Mouse (Mus musculus): ENCODE measurements around the gene Lax1. TPM values are rescaled to one million over a fixed set of nuclear protein-coding genes. Genes with fewer than 3 reads are reported as not detected.
A peak's percentile ranks its signal among the peaks of the same experiment; 100 is the strongest.
"Not testable (repeated sequence)": the region's sequence is repeated elsewhere in the genome, so short reads cannot be mapped to it uniquely, and the experiment has no call there.

The Lax1 gene
- polyA plus RNA-seq, 1 experiment from 2014 or later, result 29.4 TPM

- DNase-seq (ENCODE audit: low spot score), result no peak
Measured at GRCm38 (mm10) chr1:133691046-133691445, 1.1 kb upstream of the Lax1 start.

- DNase-seq (ENCODE audit: low spot score), result no peak
Measured at GRCm38 (mm10) chr1:133688301-133688700, 1.6 kb downstream of the Lax1 start.

- DNase-seq (ENCODE audit: low spot score), result no peak
Measured at GRCm38 (mm10) chr1:133685749-133686519, 4.0 kb downstream of the Lax1 start.

- DNase-seq (ENCODE audit: low spot score), result no peak
Measured at GRCm38 (mm10) chr1:133671801-133672200, 18.1 kb downstream of the Lax1 start.

- DNase-seq (ENCODE audit: low spot score), result no peak
Measured at GRCm38 (mm10) chr1:133671266-133671665, 18.6 kb downstream of the Lax1 start.

GRCm38 (mm10) chr1:133670776-133671175 is 19.1 kb downstream of the Lax1 start:
- no peak for DNase-seq (ENCODE audit: low spot score)

- no peak for DNase-seq (ENCODE audit: low spot score)
Measured at GRCm38 (mm10) chr1:133670190-133670589, 19.7 kb downstream of the Lax1 start.

- no peak for DNase-seq (ENCODE audit: low spot score)
Measured at GRCm38 (mm10) chr1:133668618-133669017, 21.3 kb downstream of the Lax1 start.

- no peak for DNase-seq (ENCODE audit: low spot score)
Measured at GRCm38 (mm10) chr1:133667721-133668120, 22.2 kb downstream of the Lax1 start.

- not testable (repeated sequence) for DNase-seq (ENCODE audit: low spot score)
Measured at GRCm38 (mm10) chr1:133665713-133666112, 24.2 kb downstream of the Lax1 start.

- no peak for DNase-seq (ENCODE audit: low spot score)
Measured at GRCm38 (mm10) chr1:133664203-133664970, 25.5 kb downstream of the Lax1 start.

GRCm38 (mm10) chr1:133663427-133663826 is 26.5 kb downstream of the Lax1 start:
- no peak for DNase-seq (ENCODE audit: low spot score)

GRCm38 (mm10) chr1:133662941-133663340 is 27.0 kb downstream of the Lax1 start:
- no peak for DNase-seq (ENCODE audit: low spot score)

- DNase-seq (ENCODE audit: low spot score), result peak; percentile 96
Measured at GRCm38 (mm10) chr1:133661203-133661933, 28.5 kb downstream of the Lax1 start, which contains the start of gene Gm38394. Gene Gm38394 (minus strand): TSS chr1:133661318.

- peak; percentile 38 for DNase-seq (ENCODE audit: low spot score)
Measured at GRCm38 (mm10) chr1:133660466-133661202, 29.3 kb downstream of the Lax1 start, which contains the start of gene Zbed6. Gene Zbed6 (minus strand): TSS chr1:133660885.

GRCm38 (mm10) chr1:133658878-133659277 is 31.0 kb downstream of the Lax1 start:
- no peak for DNase-seq (ENCODE audit: low spot score)

GRCm38 (mm10) chr1:133656811-133657210 is 33.1 kb downstream of the Lax1 start:
- DNase-seq (ENCODE audit: low spot score), result no peak

GRCm38 (mm10) chr1:133653033-133653432 is 36.9 kb downstream of the Lax1 start:
- DNase-seq (ENCODE audit: low spot score), result no peak

- no peak for DNase-seq (ENCODE audit: low spot score)
Measured at GRCm38 (mm10) chr1:133650288-133651055, 39.4 kb downstream of the Lax1 start.

GRCm38 (mm10) chr1:133645652-133646051 is 44.3 kb downstream of the Lax1 start:
- DNase-seq (ENCODE audit: low spot score), result no peak
